Mouse (Mus musculus) embryonic facial prominence, embryonic 11.5 days (tissue): ENCODE measurements around the gene Rbm25. TPM values are rescaled to one million over a fixed set of nuclear protein-coding genes. Genes with fewer than 3 reads are reported as not detected.

Experiments used
- ATAC-seq: fragments of 200-750 bp; cut with Nextera tagmentation; replicated peaks from 2 replicates; pipeline ENCODE4 v1.8.0; 2017; ENCODE audit warnings: low read depth; ENCODE audit not compliant: insufficient number of reproducible peaks, low FRiP score, low TSS enrichment
- DNase-seq: peaks from one replicate; pipeline ENCODE4 v3.0.0-alpha.2; 2015; ENCODE audit warnings: low spot score
- H3K27ac ChIP-seq: fragments of 300-500 bp; sonication (generic); replicated peaks from 2 replicates; pipeline ENCODE4 v1.5.1; 2014; ENCODE audit warnings: mild to moderate bottlenecking, low read depth, low read length, control low read depth
- H3K27me3 ChIP-seq: fragments of 300-500 bp; sonication (generic); 2 replicates; pipeline ENCODE4 v1.6.1; 2014; ENCODE audit warnings: mild to moderate bottlenecking, low read length, moderate library complexity, mixed read lengths; ENCODE audit not compliant: control insufficient read depth, insufficient read depth
- H3K36me3 ChIP-seq: fragments of 300-500 bp; sonication (generic); replicated peaks from 2 replicates; pipeline ENCODE4 v1.6.1; 2014; ENCODE audit warnings: low read depth, mild to moderate bottlenecking, low read length, moderate library complexity, mixed read lengths; ENCODE audit not compliant: control insufficient read depth, insufficient read depth
- H3K4me1 ChIP-seq: fragments of 300-500 bp; sonication (generic); 2 replicates; pipeline ENCODE4 v1.6.1; 2014; ENCODE audit warnings: low read length, mixed read lengths; ENCODE audit not compliant: control insufficient read depth, insufficient read depth
- H3K4me2 ChIP-seq: fragments of 300-500 bp; sonication (generic); 2 replicates; pipeline ENCODE4 v1.6.1; 2014; ENCODE audit warnings: low read depth, mild to moderate bottlenecking, control low read depth, low read length, moderate library complexity
- H3K4me3 ChIP-seq: fragments of 300-500 bp; sonication (generic); 2 replicates; pipeline ENCODE4 v1.5.1; 2014; ENCODE audit warnings: low read depth, low read length, control low read depth
- H3K9ac ChIP-seq: fragments of 300-500 bp; sonication (generic); replicated peaks from 2 replicates; pipeline ENCODE4 v1.6.1; 2014; ENCODE audit warnings: mild to moderate bottlenecking, control low read depth, low read length
- H3K9me3 ChIP-seq: fragments of 300-500 bp; sonication (generic); replicated peaks from 2 replicates; pipeline ENCODE4 v1.6.1; 2016; ENCODE audit warnings: mild to moderate bottlenecking, low read length, inconsistent platforms, mixed read lengths; ENCODE audit not compliant: control insufficient read depth
- WGBS: fragments of 180-500 bp; shearing (Covaris S2); extraction: QIAGEN DNeasy Blood & Tissue Kit; methylation state at CpG from one replicate; pipeline ENCODE4 v1.1.7; 2014; 5-methylcytosine and 5-hydroxymethylcytosine counted together
- polyA plus RNA-seq: library from polyadenylated mRNA; unstranded; fragments of >200 nt; fragmentation: Nextera tagmentation; extraction: Ambion mirVana; gene quantifications from 2 replicates; pipeline ENCODE4 v1.2.1, GENCODE M21; 2014

Gene Rbm25
- polyA plus RNA-seq, 1 experiment from 2014 or later: 265 TPM

- H3K36me3 ChIP-seq: no peaks in the 10 kb centered on the region; the same call in 1 of the 2 replicates
- H3K9ac ChIP-seq: no peak overlapping the region
- ATAC-seq (no peak), DNase-seq (peak; percentile 24)
- no peak overlapping the region for H3K4me3 ChIP-seq
- WGBS: 59% methylated on average over 6 of the region's 6 CpGs
- no peaks in the 10 kb centered on the region for H3K9me3 ChIP-seq
- H3K4me2 ChIP-seq: no peak overlapping the region
- no peak overlapping the region for H3K27ac ChIP-seq
- no peaks in the 10 kb centered on the region for H3K27me3 ChIP-seq
- no peaks in the 10 kb centered on the region for H3K4me1 ChIP-seq
Measured at GRCm38 (mm10) chr12:83721281-83721680, 90.2 kb downstream of the Rbm25 start.

- no peak overlapping the region for H3K4me2 ChIP-seq
- H3K27me3 ChIP-seq: no peaks in the 10 kb centered on the region
- no peak overlapping the region for H3K27ac ChIP-seq
- no peak overlapping the region for H3K9ac ChIP-seq
- 82% methylated on average over 3 of the region's 3 CpGs for WGBS
- peaks cover 3% of the 10 kb centered on the region; the same call in 1 of the 2 replicates for H3K36me3 ChIP-seq
- no peaks in the 10 kb centered on the region for H3K9me3 ChIP-seq
- no peaks in the 10 kb centered on the region for H3K4me1 ChIP-seq
- no peak for DNase-seq
- no peak overlapping the region for H3K4me3 ChIP-seq
- no peak for ATAC-seq
Measured at GRCm38 (mm10) chr12:83723037-83723436, 92.0 kb downstream of the Rbm25 start.

GRCm38 (mm10) chr12:83726510-83727308 is 95.7 kb downstream of the Rbm25 start:
- Histone ChIP-seq H3K36me3 (peaks cover 3% of the 10 kb centered on the region), H3K9ac (no peak overlapping the region), H3K27me3 (no peaks in the 10 kb centered on the region), H3K4me2 (no peak overlapping the region), H3K4me1 (no peaks in the 10 kb centered on the region), H3K4me3 (no peak overlapping the region), H3K9me3 (no peaks in the 10 kb centered on the region), H3K27ac (no peak overlapping the region)
- 93% methylated on average over 12 of the region's 12 CpGs for WGBS
- ATAC-seq: no peak
- no peak for DNase-seq

- ATAC-seq (no peak), DNase-seq (no peak)
- H3K4me2 ChIP-seq: no peak overlapping the region
- H3K4me3 ChIP-seq: no peak overlapping the region
- H3K9ac ChIP-seq: no peak overlapping the region
- WGBS: 98% methylated on average over 5 of the region's 5 CpGs
- H3K36me3 ChIP-seq: peaks cover 5% of the 10 kb centered on the region
- no peak overlapping the region for H3K27ac ChIP-seq
- H3K9me3 ChIP-seq: no peaks in the 10 kb centered on the region
- no peaks in the 10 kb centered on the region for H3K27me3 ChIP-seq
- no peaks in the 10 kb centered on the region for H3K4me1 ChIP-seq
Measured at GRCm38 (mm10) chr12:83732225-83732624, 101.2 kb downstream of the Rbm25 start.

Other genes starting within 250 kb of the Rbm25 start
- gene Dpf3, start 143.5 kb upstream of the Rbm25 start, polyA plus RNA-seq: 2.0 and 6.0 TPM in 2 replicates
- 27.2 and 28.8 TPM in 2 replicates for gene Dcaf4, start 110.8 kb upstream of the Rbm25 start, polyA plus RNA-seq
- 16.7 and 17.0 TPM in 2 replicates for gene Zfyve1, start 34.0 kb upstream of the Rbm25 start, polyA plus RNA-seq
- 69.8 and 70.8 TPM in 2 replicates for gene Psen1, start 56.9 kb downstream of the Rbm25 start, polyA plus RNA-seq
- gene Papln, start 132.4 kb downstream of the Rbm25 start, polyA plus RNA-seq: 0.06 TPM in 1 of 2 replicates, not detected in the other